Mouse (Mus musculus) central nervous system, embryonic 18 days (tissue): ENCODE measurements around the gene Syt16. TPM values are rescaled to one million over a fixed set of nuclear protein-coding genes. Genes with fewer than 3 reads are reported as not detected.

ENCODE experiments used
- polyA plus RNA-seq: library from polyadenylated mRNA; depleted of rRNA; stranded (reverse); fragments of >200 nt; gene quantifications from 2 replicates; pipeline ENCODE4 v1.2.3, GENCODE M21; 2012; rRNA removed

Syt16 gene
- 72.3 and 74.8 TPM in 2 replicates for polyA plus RNA-seq

DNA sequence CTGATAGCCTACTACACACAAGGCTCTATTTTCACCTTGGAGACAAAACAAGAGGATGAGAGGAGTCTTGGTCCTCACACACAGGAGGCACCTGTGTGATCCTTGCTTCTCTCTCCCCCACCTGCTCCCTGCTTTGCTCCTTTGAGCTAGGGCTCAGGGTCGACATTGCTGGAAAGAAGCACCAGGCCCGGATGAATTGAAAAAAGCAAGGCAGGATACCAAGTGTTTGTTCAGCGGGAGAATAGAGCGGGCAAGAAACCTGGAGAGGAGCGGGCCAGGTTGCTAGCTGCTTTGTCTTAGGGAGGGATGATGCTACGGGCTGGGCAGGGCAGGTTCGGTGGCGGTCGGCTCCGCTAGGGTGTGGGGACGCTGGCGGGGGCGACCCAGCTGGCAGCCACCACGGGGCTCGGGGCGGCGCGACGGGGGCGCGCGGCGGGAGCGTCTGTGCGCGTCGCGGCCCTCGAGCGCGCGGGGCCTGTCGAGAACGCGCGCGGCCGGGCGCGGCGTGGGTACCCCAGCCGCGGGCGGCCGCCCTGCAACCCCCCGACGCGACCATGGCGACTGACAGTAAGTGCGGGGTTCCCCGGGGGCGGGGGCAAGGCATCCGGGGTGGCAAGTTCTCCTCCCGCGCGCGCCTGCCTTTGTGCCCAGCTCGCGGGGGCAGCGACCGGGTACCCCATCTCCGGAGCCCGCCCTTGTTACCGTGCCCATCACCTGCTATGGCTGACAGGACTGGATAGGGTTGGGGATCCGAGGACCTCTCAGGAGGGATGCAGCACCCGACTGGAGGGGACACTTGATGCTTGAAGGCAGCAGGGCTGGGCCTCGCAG is at the start of gene Syt16:
Syt16 (plus strand) TSS at position 365 of the 831 bp plus-strand sequence.

DNA sequence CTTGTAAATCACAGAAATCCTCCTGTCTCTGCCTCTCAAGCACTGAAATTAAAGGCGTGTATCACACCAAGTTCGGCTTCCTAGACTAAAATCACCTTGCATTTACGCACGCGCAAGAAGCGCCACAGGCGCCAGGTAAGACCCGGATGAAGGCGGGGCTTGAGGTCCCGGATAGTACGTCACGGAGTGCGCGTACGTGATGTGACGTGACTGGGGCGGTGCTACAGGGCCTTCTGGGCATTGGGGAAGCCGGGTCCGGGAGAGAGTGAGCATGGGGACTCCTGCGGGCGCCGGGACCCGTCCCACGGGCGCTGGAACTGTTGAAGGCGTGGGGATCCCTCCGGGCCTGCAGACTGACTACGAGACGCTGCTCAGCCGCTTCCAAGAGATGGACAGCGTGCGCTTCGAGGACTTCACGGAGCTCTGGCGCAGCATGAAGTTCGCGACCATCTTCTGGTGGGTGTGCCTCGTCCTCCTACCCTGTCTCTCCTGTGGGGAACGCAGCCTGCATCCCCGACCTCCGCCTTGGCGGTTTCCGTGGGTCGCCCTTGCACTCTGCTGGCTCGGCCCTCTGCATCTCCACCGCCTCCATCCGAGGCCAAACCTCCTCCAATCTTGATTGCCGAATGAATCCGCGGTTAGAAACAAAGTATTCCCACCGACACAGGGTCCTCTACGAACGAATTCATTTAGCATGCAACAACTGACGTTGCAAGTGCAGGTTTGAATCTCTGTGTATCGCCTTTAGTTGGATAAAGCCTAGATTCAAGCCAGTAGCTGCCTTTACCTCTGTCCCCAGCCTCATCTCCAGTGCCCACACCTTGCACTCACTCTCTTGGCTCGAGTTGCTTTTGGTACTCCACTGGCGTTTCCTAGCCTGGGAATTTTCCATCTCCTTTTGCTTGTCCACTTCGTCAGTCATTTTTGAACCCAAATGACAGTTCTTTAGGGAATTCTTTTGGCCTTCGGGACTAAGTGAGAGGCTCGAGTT is 32.9 kb upstream of the Syt16 start, which contains the start of gene Snapc1:
Snapc1 (plus strand) TSS at position 191 of the 991 bp plus-strand sequence.

DNA sequence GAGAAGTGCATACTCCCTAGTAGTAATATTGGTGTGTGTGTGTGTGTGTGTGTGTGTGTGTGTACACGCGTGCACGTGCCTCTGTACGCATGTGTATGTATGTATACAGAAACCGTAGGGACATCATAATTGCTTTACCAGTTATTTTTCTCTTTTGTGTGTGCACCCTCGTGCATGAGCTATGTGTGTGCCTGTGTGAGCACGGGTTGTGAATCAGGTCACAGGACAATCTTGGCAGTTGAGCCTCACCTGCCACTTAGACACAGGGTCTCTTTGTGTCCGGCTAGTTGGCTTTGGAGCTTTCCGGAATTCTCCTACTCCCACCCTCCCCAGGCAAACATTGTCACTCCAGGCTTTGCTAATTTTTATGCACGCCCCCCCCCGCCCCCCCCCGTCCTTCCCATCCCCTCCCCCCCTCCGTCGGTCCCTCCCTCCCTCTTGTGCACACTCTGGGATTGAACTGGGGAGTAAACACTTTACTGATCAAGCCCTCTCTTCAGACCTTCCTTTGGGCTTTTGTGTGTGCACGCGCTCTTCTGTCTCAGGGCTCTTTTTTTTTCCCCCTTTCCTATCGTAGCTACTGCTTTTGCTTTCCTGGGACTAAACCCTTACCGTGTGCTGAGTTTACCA is 319.0 kb downstream of the Syt16 start, which contains the start of gene Gm11042:
Gm11042 (minus strand) TSS at position 51 of the 630 bp plus-strand sequence.

Other genes with a start within 250 kb of the Syt16 start
- gene Hif1a, start 96.3 kb upstream of the Syt16 start, polyA plus RNA-seq = 55.3 and 56.9 TPM in 2 replicates
- gene Gm49321, start 60.0 kb upstream of the Syt16 start, polyA plus RNA-seq = not detected in 2 replicates
- gene Snapc1, start 33.2 kb upstream of the Syt16 start, polyA plus RNA-seq = 37.4 and 41.5 TPM in 2 replicates